Mouse (Mus musculus): ENCODE measurements around the gene Rfxap.

- no peak for TF ChIP-seq POLR2A (IDR thresholded peaks at IDR 0.05; ENCODE audit: control insufficient read depth, low read depth, low read length)
- TF ChIP-seq CTCF (IDR thresholded peaks at IDR 0.05; ENCODE audit: control insufficient read depth, insufficient read depth, insufficient replicate concordance, low read depth, low read length): no peak
These were observed 24.9 kb upstream of the Rfxap start for GRCm38 (mm10) chr3:54832491-54832890.
